Mouse (Mus musculus) heart, postnatal 0 days (tissue): ENCODE results near the gene Cdk5r2. TPM values are rescaled to one million over a fixed set of nuclear protein-coding genes. Genes with fewer than 3 reads are reported as not detected.
A peak's percentile ranks its signal among the peaks of the same experiment; 100 is the strongest.

Source experiments
- ATAC-seq: fragments of 200-750 bp; cut with Nextera tagmentation; 2 replicates; pipeline ENCODE4 v1.8.0; 2017; ENCODE audit warnings: low read depth, moderate number of reproducible peaks, moderate library complexity; ENCODE audit not compliant: insufficient read depth
- DNase-seq: peaks from one replicate; pipeline ENCODE4 v3.0.0-alpha.2; 2016; ENCODE audit warnings: low spot score
- H3K27ac ChIP-seq: fragments of 300-500 bp; sonication (generic); 2 replicates; pipeline ENCODE4 v1.5.1; 2014; ENCODE audit warnings: low read depth, mild to moderate bottlenecking
- H3K27me3 ChIP-seq: fragments of 300-500 bp; sonication (generic); 2 replicates; pipeline ENCODE4 v1.6.1; 2014; ENCODE audit warnings: low read length, mixed read lengths; ENCODE audit not compliant: control insufficient read depth, insufficient read depth
- H3K36me3 ChIP-seq: fragments of 300-500 bp; sonication (generic); replicated peaks from 2 replicates; pipeline ENCODE4 v1.6.1; 2014; ENCODE audit warnings: low read length, mixed read lengths; ENCODE audit not compliant: control insufficient read depth, insufficient read depth
- H3K4me1 ChIP-seq: fragments of 300-500 bp; sonication (generic); 2 replicates; pipeline ENCODE4 v1.6.1; 2014; ENCODE audit warnings: antibody characterized with exemption; ENCODE audit not compliant: control insufficient read depth, insufficient read depth
- H3K4me2 ChIP-seq: fragments of 300-500 bp; sonication (generic); 2 replicates; pipeline ENCODE4 v1.6.1; 2014; ENCODE audit warnings: low read depth, mild to moderate bottlenecking, low read length, moderate library complexity
- H3K4me3 ChIP-seq: fragments of 300-500 bp; sonication (generic); 2 replicates; pipeline ENCODE4 v1.5.1; 2014; ENCODE audit warnings: low read depth, low read length
- H3K9ac ChIP-seq: fragments of 300-500 bp; sonication (generic); replicated peaks from 2 replicates; pipeline ENCODE4 v1.6.1; 2014; ENCODE audit warnings: low read depth, low read length, mixed read lengths
- H3K9me3 ChIP-seq: fragments of 300-500 bp; sonication (generic); replicated peaks from 2 replicates; pipeline ENCODE4 v1.6.1; 2016; ENCODE audit warnings: low read length; ENCODE audit not compliant: control insufficient read depth
- CTCF ChIP-seq: IDR thresholded peaks from 2 replicates; pipeline ENCODE4 v1.5.1; 2016; ENCODE audit warnings: antibody characterized with exemption, control low read depth, low read depth
- EP300 ChIP-seq: IDR thresholded peaks from 2 replicates; pipeline ENCODE4 v1.6.1; 2016; ENCODE audit warnings: antibody characterized with exemption, low read depth
- WGBS: fragments of 180-500 bp; shearing (Covaris S2); extraction: QIAGEN DNeasy Blood & Tissue Kit; methylation state at CpG from one replicate; pipeline ENCODE4 v1.1.7; 2014; 5-methylcytosine and 5-hydroxymethylcytosine counted together
- polyA plus RNA-seq: library from polyadenylated mRNA; unstranded; fragments of >200 nt; fragmentation: Nextera tagmentation; extraction: Ambion mirVana; gene quantifications from 2 replicates; pipeline ENCODE4 v1.2.1, GENCODE M21; 2015
- total RNA-seq: library from RNA; depleted of rRNA; stranded (reverse); fragments of >200 nt; gene quantifications from 2 replicates; pipeline ENCODE4 v1.2.3, GENCODE M21; 2014; ENCODE audit warnings: low replicate concordance

Cdk5r2 gene
- total and polyA plus RNA-seq, 2 experiments from 2014 or later, result not detected

- Histone ChIP-seq H3K4me1 (peaks cover 5% of the 10 kb centered on the region; the same call in 1 of the 2 replicates), H3K4me2 (peak overlapping the region; percentile 62), H3K9me3 (no peaks in the 10 kb centered on the region), H3K9ac (no peak overlapping the region), H3K27ac (no peak overlapping the region), H3K4me3 (peak overlapping the region; percentile 48), H3K36me3 (no peaks in the 10 kb centered on the region), H3K27me3 (peaks cover 95% of the 10 kb centered on the region)
- DNase-seq (no peak), ATAC-seq (no peak)
- TF ChIP-seq EP300 (no peak), CTCF (no peak)
- 1% methylated on average over 69 of the region's 74 CpGs for WGBS
Observed at GRCm38 (mm10) chr1:74855651-74856438, 1.1 kb downstream of the Cdk5r2 start.

- ATAC-seq, result no peak
- peaks cover 5% of the 10 kb centered on the region; the same call in 1 of the 2 replicates for H3K4me1 ChIP-seq
- H3K27me3 ChIP-seq, result peaks cover 90% of the 10 kb centered on the region
- H3K9me3 ChIP-seq, result no peaks in the 10 kb centered on the region
- TF ChIP-seq CTCF (no peak), EP300 (no peak)
- no peak overlapping the region for H3K4me2 ChIP-seq
- H3K36me3 ChIP-seq, result no peaks in the 10 kb centered on the region
- no peak overlapping the region for H3K9ac ChIP-seq
- H3K4me3 ChIP-seq, result peak overlapping the region; percentile 48
- no peak for DNase-seq
- WGBS, result 4% methylated on average over 11 of the region's 11 CpGs
- H3K27ac ChIP-seq, result no peak overlapping the region
Observed at GRCm38 (mm10) chr1:74856439-74856720, 1.6 kb downstream of the Cdk5r2 start.

GRCm38 (mm10) chr1:74856791-74857190 lies 2.1 kb downstream of the Cdk5r2 start:
- H3K36me3 ChIP-seq, result no peaks in the 10 kb centered on the region
- 1% methylated on average over 7 of the region's 7 CpGs for WGBS
- no peak for DNase-seq

GRCm38 (mm10) chr1:74857201-74857600 lies 2.5 kb downstream of the Cdk5r2 start:
- Histone ChIP-seq H3K9me3 (no peaks in the 10 kb centered on the region), H3K4me3 (no peak overlapping the region), H3K4me1 (peaks cover 5% of the 10 kb centered on the region; the same call in 1 of the 2 replicates), H3K4me2 (no peak overlapping the region), H3K9ac (no peak overlapping the region), H3K27me3 (peaks cover 82% of the 10 kb centered on the region), H3K27ac (no peak overlapping the region), H3K36me3 (no peaks in the 10 kb centered on the region)
- 3% methylated on average over 20 of the region's 20 CpGs for WGBS
- no peak for DNase-seq
- TF ChIP-seq EP300, result no peak
- TF ChIP-seq CTCF, result no peak
- ATAC-seq, result no peak

More at GRCm38 (mm10) chr1:74856791-74857190, 2.1 kb downstream of the Cdk5r2 start:
- no peaks in the 10 kb centered on the region for H3K9me3 ChIP-seq
- peaks cover 86% of the 10 kb centered on the region for H3K27me3 ChIP-seq
- H3K4me1 ChIP-seq, result peaks cover 5% of the 10 kb centered on the region; the same call in 1 of the 2 replicates
- TF ChIP-seq EP300 (no peak), CTCF (no peak)
- no peak overlapping the region for H3K9ac ChIP-seq
- no peak overlapping the region for H3K4me3 ChIP-seq
- H3K4me2 ChIP-seq, result no peak overlapping the region
- no peak for ATAC-seq
- H3K27ac ChIP-seq, result no peak overlapping the region

GRCm38 (mm10) chr1:74857677-74858076 lies 2.9 kb downstream of the Cdk5r2 start:
- peak overlapping the region; percentile 24; the same call in 1 of the 2 replicates for H3K4me3 ChIP-seq
- no peak overlapping the region for H3K9ac ChIP-seq
- DNase-seq (no peak), ATAC-seq (no peak)
- no peak overlapping the region for H3K27ac ChIP-seq
- TF ChIP-seq CTCF (no peak), EP300 (no peak)
- no peaks in the 10 kb centered on the region for H3K9me3 ChIP-seq
- H3K36me3 ChIP-seq, result no peaks in the 10 kb centered on the region
- peaks cover 77% of the 10 kb centered on the region for H3K27me3 ChIP-seq
- 11% methylated on average over 4 of the region's 4 CpGs for WGBS
- peaks cover 5% of the 10 kb centered on the region; the same call in 1 of the 2 replicates for H3K4me1 ChIP-seq
- peak overlapping the region; percentile 42; the same call in 1 of the 2 replicates for H3K4me2 ChIP-seq
